Mouse (Mus musculus): ENCODE data around the gene Olfr1395. TPM values are rescaled to one million over a fixed set of nuclear protein-coding genes. Genes with fewer than 3 reads are reported as not detected.

The Olfr1395 gene
- polyA plus RNA-seq, 1 experiment: not detected

- no peak overlapping the region for H3K4me3 ChIP-seq (ENCODE audit: insufficient read depth, low read length)
- peaks cover 6% of the 10 kb centered on the region; the same call in 1 of the 2 replicates for H3K4me1 ChIP-seq (ENCODE audit: control insufficient read depth, insufficient read depth, low read length)
- H3K27ac ChIP-seq (ENCODE audit: insufficient read depth, low read length): no peak overlapping the region
- TF ChIP-seq POLR2A (IDR thresholded peaks at IDR 0.05; ENCODE audit: low read depth, low read length): no peak
- TF ChIP-seq CTCF (IDR thresholded peaks at IDR 0.05; ENCODE audit: borderline replicate concordance, insufficient read depth, low read length): no peak
Measured at GRCm38 (mm10) chr11:49195819-49196322, 53.8 kb downstream of the Olfr1395 start.

Other genes with a start within 250 kb of the Olfr1395 start
- gene Gm5431, start 240.1 kb upstream of the Olfr1395 start, polyA plus RNA-seq (2011; ENCODE audit: insufficient read length, low read depth, missing spikeins): not detected in 2 replicates
- gene Psme2b, start 196.1 kb upstream of the Olfr1395 start, polyA plus RNA-seq (2011; ENCODE audit: insufficient read length, low read depth, missing spikeins): 19.5 and 24.3 TPM in 2 replicates
- 0.18 and 0.79 TPM in 2 replicates for gene Olfr56, start 163.4 kb upstream of the Olfr1395 start, polyA plus RNA-seq (2011; ENCODE audit: insufficient read length, low read depth, missing spikeins)
- 1.5 and 3.4 TPM in 2 replicates for gene 9930111J21Rik1, start 162.9 kb upstream of the Olfr1395 start, polyA plus RNA-seq (2011; ENCODE audit: insufficient read length, low read depth, missing spikeins)
- gene Gm12185, start 150.0 kb upstream of the Olfr1395 start, polyA plus RNA-seq (2011; ENCODE audit: insufficient read length, low read depth, missing spikeins): 0.25 and 0.55 TPM in 2 replicates
- 1.7 and 3.1 TPM in 2 replicates for gene Tgtp1, start 148.1 kb upstream of the Olfr1395 start, polyA plus RNA-seq (2011; ENCODE audit: insufficient read length, low read depth, missing spikeins)
- gene 9930111J21Rik2, start 91.0 kb upstream of the Olfr1395 start, polyA plus RNA-seq (2011; ENCODE audit: insufficient read length, low read depth, missing spikeins): 2.4 and 6.0 TPM in 2 replicates
- gene Tgtp2, start 78.1 kb upstream of the Olfr1395 start, polyA plus RNA-seq (2011; ENCODE audit: insufficient read length, low read depth, missing spikeins): 6.4 and 6.5 TPM in 2 replicates
- gene Ifi47, start 65.7 kb upstream of the Olfr1395 start, polyA plus RNA-seq (2011; ENCODE audit: insufficient read length, low read depth, missing spikeins): 4.8 and 7.6 TPM in 2 replicates
- gene Olfr1396, start 27.4 kb upstream of the Olfr1395 start, polyA plus RNA-seq (2011; ENCODE audit: insufficient read length, low read depth, missing spikeins): not detected in 2 replicates
- gene Olfr1394, start 12.1 kb downstream of the Olfr1395 start, polyA plus RNA-seq (2011; ENCODE audit: insufficient read length, low read depth, missing spikeins): not detected in 2 replicates
- gene Btnl9, start 44.9 kb downstream of the Olfr1395 start, polyA plus RNA-seq (2011; ENCODE audit: insufficient read length, low read depth, missing spikeins): not detected in 2 replicates
- gene Zfp62, start 61.0 kb downstream of the Olfr1395 start, polyA plus RNA-seq (2011; ENCODE audit: insufficient read length, low read depth, missing spikeins): 48.0 and 66.0 TPM in 2 replicates
- 79.0 and 92.6 TPM in 2 replicates for gene Mgat1, start 101.9 kb downstream of the Olfr1395 start, polyA plus RNA-seq (2011; ENCODE audit: insufficient read length, low read depth, missing spikeins)
- 0.23 TPM in 1 of 2 replicates, not detected in the other for gene Olfr1393, start 136.0 kb downstream of the Olfr1395 start, polyA plus RNA-seq (2011; ENCODE audit: insufficient read length, low read depth, missing spikeins)
- gene Olfr1392, start 143.0 kb downstream of the Olfr1395 start, polyA plus RNA-seq (2011; ENCODE audit: insufficient read length, low read depth, missing spikeins): not detected in 2 replicates
- not detected in 2 replicates for gene Olfr10, start 162.5 kb downstream of the Olfr1395 start, polyA plus RNA-seq (2011; ENCODE audit: insufficient read length, low read depth, missing spikeins)
- gene Olfr1391, start 180.5 kb downstream of the Olfr1395 start, polyA plus RNA-seq (2011; ENCODE audit: insufficient read length, low read depth, missing spikeins): not detected in 2 replicates
- gene Olfr1390, start 192.9 kb downstream of the Olfr1395 start, polyA plus RNA-seq (2011; ENCODE audit: insufficient read length, low read depth, missing spikeins): not detected in 2 replicates

Data from embryonic fibroblast, embryonic 13.5 days (primary cell).